Mouse (Mus musculus): ENCODE results near the gene Epm2a. TPM values are rescaled to one million over a fixed set of nuclear protein-coding genes. Genes with fewer than 3 reads are reported as not detected.

Gene Epm2a
- polyA plus RNA-seq, 1 experiment from 2014 or later = 2.3 TPM

DNA sequence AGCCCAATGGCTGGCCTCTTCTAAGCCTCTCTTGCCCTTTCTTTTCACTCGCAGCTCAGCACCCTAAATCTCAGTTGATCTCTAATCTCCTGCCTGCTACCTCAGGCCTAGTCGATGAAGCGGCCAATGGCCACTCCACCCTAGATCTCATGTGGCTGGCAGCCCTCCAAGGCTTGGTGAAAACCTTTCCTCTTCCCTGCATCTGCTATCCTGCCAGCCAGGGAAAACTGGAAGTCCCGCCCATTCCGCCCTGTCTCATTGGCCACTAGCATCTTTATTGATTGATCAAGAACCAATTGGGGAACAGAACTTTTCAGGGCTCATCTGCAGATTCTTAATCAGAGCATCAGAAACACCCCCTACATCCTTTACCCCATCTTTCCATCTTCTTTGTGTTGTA lies 67.7 kb downstream of the Epm2a start:
- H3K4me1 ChIP-seq (replicated peaks; ENCODE audit: control insufficient read depth, insufficient read depth, low read length) = no peaks in the 10 kb centered on the region
- no peaks in the 10 kb centered on the region for H3K36me3 ChIP-seq (replicated peaks; ENCODE audit: control insufficient read depth, insufficient read depth)
- WGBS = 88% methylated on average over 5 of the region's 5 CpGs
- no peaks in the 10 kb centered on the region for H3K9me3 ChIP-seq (ENCODE audit: control insufficient read depth, low read length)
- H3K27me3 ChIP-seq (ENCODE audit: control insufficient read depth, insufficient read depth, low read length) = no peaks in the 10 kb centered on the region
- peak; percentile 48; the same call in 1 of the 2 replicates for ATAC-seq (ENCODE audit: low FRiP score)
- DNase-seq (ENCODE audit: low spot score) = peak; percentile 1
- no peak overlapping the region for H3K27ac ChIP-seq
- no peak overlapping the region for H3K4me3 ChIP-seq (replicated peaks; ENCODE audit: low read length)
- H3K4me2 ChIP-seq (replicated peaks) = no peak overlapping the region
- H3K9ac ChIP-seq = no peak overlapping the region

DNA sequence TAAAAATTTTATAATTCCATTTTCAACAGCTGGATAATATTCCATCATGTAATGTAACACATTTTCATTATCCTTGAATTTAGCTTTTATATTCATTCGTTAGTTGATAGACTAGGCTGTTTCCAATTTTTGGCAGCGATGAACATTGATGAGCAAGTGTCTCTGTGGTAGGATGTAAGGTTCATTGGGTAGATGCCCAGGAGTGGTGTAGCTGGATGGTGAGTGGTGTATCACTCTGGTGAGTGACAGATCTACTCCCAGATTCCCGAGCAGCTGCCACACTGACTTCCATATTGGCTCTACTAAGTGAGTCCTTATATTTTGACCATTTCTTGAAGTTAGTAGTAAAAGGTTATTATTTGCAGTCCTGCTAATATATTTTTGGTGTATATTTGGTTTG lies 76.9 kb downstream of the Epm2a start:
- Histone ChIP-seq H3K9ac (no peak overlapping the region), H3K4me1 (replicated peaks; ENCODE audit: control insufficient read depth, insufficient read depth, low read length) (no peaks in the 10 kb centered on the region), H3K4me3 (replicated peaks; ENCODE audit: low read length) (no peak overlapping the region), H3K27me3 (ENCODE audit: control insufficient read depth, insufficient read depth, low read length) (no peaks in the 10 kb centered on the region), H3K4me2 (replicated peaks) (no peak overlapping the region), H3K36me3 (replicated peaks; ENCODE audit: control insufficient read depth, insufficient read depth) (no peaks in the 10 kb centered on the region), H3K9me3 (ENCODE audit: control insufficient read depth, low read length) (no peaks in the 10 kb centered on the region), H3K27ac (no peak overlapping the region)
- DNase-seq (ENCODE audit: low spot score) (peak; percentile 14), ATAC-seq (ENCODE audit: low FRiP score) (no peak)
- 98% methylated on average over 3 of the region's 3 CpGs for WGBS

DNA sequence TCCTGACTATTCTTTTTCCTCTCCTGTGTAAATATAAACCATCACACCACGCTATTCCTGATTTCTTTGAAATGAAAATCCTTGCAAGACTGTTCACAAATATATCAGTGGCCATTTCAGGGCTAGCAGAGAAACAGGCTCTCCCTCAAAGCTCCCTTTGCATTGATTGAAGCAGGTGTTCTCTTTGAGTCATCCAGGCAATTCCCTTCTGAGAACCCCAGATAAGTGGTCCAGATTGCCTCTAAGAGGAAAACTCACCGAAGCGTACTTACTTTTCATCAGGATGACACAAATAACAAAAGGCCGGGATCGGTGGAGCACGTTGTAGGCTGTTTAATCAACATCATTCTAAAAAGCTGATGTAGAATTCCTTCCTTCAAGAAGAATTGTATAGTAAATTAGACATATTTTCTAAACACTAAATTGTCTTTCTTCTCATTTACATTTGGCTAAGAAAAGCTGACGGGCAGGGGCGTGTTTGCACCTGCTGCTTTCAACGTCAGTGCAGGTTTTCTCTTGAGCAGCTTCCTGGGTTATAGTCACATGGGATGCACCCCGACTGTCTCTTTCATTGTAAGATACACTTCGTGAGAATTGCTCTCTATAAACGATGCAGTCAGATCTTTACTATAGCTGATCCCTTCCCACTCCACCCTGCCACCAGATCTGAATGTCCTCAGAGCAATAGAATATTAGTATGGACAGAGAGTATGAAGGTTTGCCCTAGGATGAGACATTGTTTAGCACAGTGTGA lies 86.0 kb downstream of the Epm2a start:
- ATAC-seq (ENCODE audit: low FRiP score) = no peak
- H3K4me3 ChIP-seq (replicated peaks; ENCODE audit: low read length) = no peak overlapping the region
- no peaks in the 10 kb centered on the region for H3K36me3 ChIP-seq (replicated peaks; ENCODE audit: control insufficient read depth, insufficient read depth)
- H3K9me3 ChIP-seq (ENCODE audit: control insufficient read depth, low read length) = no peaks in the 10 kb centered on the region
- no peak overlapping the region for H3K4me2 ChIP-seq (replicated peaks)
- no peaks in the 10 kb centered on the region for H3K27me3 ChIP-seq (ENCODE audit: control insufficient read depth, insufficient read depth, low read length)
- H3K27ac ChIP-seq = no peak overlapping the region
- 60% methylated on average over 12 of the region's 12 CpGs for whole genome bisulfite sequencing
- no peaks in the 10 kb centered on the region for H3K4me1 ChIP-seq (replicated peaks; ENCODE audit: control insufficient read depth, insufficient read depth, low read length)
- no peak for DNase-seq (ENCODE audit: low spot score)
- H3K9ac ChIP-seq = no peak overlapping the region

DNA sequence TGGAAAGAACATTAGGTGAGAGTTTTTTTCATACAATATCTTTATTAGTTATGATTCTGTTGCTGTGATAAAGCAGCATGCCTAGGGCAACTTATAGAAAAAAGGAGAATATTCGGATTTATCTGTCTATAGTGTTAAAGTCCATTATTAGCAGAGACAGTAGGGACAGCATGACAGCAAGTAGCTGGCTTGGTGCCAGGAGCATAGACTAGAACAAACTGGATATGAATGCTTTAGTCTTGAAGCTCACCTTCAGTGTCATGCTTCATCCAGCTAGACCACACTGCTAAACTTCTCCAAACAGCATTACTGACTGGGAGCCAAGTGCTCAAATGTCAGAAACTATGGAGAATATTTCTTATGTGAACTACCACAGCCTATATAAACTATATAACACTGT lies 93.8 kb downstream of the Epm2a start:
- 85% methylated on average over 1 of the region's 1 CpGs for whole genome bisulfite sequencing
- H3K27me3 ChIP-seq (ENCODE audit: control insufficient read depth, insufficient read depth, low read length) = no peaks in the 10 kb centered on the region
- ATAC-seq (ENCODE audit: low FRiP score) = no peak
- no peak overlapping the region for H3K4me3 ChIP-seq (replicated peaks; ENCODE audit: low read length)
- no peak overlapping the region for H3K27ac ChIP-seq
- H3K36me3 ChIP-seq (replicated peaks; ENCODE audit: control insufficient read depth, insufficient read depth) = no peaks in the 10 kb centered on the region
- DNase-seq (ENCODE audit: low spot score) = no peak
- H3K4me2 ChIP-seq (replicated peaks) = no peak overlapping the region
- no peak overlapping the region for H3K9ac ChIP-seq
- no peaks in the 10 kb centered on the region for H3K9me3 ChIP-seq (ENCODE audit: control insufficient read depth, low read length)
- no peaks in the 10 kb centered on the region for H3K4me1 ChIP-seq (replicated peaks; ENCODE audit: control insufficient read depth, insufficient read depth, low read length)

DNA sequence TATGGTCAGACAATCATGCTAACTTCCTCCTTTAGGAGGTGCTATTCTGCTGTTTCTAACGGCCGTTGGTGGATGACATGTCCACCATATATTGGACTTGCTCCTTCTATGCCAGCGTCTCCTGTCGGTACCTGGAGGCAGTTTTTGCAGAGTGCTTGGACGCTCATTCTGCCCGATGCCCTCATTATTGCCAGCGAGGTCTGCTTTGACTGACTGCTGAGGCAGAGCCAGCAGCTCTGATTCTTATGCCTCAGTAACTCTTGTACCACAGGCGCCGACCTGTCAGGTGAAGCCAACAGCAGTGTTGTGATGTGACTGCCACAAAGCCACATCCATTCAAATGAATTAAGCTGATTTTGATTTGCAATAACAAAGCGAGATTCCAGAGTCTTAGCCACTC lies 95.3 kb downstream of the Epm2a start:
- H3K9me3 ChIP-seq (ENCODE audit: control insufficient read depth, low read length) = no peaks in the 10 kb centered on the region
- ATAC-seq (ENCODE audit: low FRiP score) (no peak), DNase-seq (ENCODE audit: low spot score) (no peak)

DNA sequence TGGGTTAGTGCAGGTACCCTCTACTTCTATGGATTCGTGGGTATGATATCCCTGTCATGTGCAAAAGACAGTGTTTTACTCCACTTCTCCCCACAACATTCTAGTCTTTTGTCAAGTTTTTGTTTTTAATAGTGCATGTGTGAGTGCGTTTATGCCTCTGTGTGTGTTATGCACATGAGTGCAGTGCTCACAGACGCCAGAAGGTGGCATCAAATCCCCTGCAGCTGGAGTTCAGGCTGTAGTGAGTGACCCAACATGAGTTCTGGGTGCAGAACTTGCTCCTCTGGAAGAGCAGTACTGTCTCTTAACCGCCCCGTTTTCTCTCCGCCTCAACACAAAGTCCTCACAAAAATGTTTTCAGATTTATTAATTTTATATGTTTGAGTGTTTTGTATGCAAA lies 96.1 kb downstream of the Epm2a start:
- no peak for DNase-seq (ENCODE audit: low spot score)
- H3K36me3 ChIP-seq (replicated peaks; ENCODE audit: control insufficient read depth, insufficient read depth) = no peaks in the 10 kb centered on the region
- ATAC-seq (ENCODE audit: low FRiP score) = no peak
- WGBS = 88% methylated on average over 6 of the region's 6 CpGs
- H3K9ac ChIP-seq = no peak overlapping the region
- no peaks in the 10 kb centered on the region for H3K9me3 ChIP-seq (ENCODE audit: control insufficient read depth, low read length)
- H3K4me1 ChIP-seq (replicated peaks; ENCODE audit: control insufficient read depth, insufficient read depth, low read length) = no peaks in the 10 kb centered on the region
- no peak overlapping the region for H3K4me2 ChIP-seq (replicated peaks)
- no peak overlapping the region for H3K27ac ChIP-seq
- H3K27me3 ChIP-seq (ENCODE audit: control insufficient read depth, insufficient read depth, low read length) = no peaks in the 10 kb centered on the region
- H3K4me3 ChIP-seq (replicated peaks; ENCODE audit: low read length) = no peak overlapping the region

More for the DNA sequence above, 95.3 kb downstream of the Epm2a start:
- WGBS = 86% methylated on average over 10 of the region's 10 CpGs
- no peaks in the 10 kb centered on the region for H3K27me3 ChIP-seq (ENCODE audit: control insufficient read depth, insufficient read depth, low read length)
- no peak overlapping the region for H3K9ac ChIP-seq
- H3K27ac ChIP-seq = no peak overlapping the region
- no peaks in the 10 kb centered on the region for H3K4me1 ChIP-seq (replicated peaks; ENCODE audit: control insufficient read depth, insufficient read depth, low read length)
- H3K4me2 ChIP-seq (replicated peaks) = no peak overlapping the region
- H3K4me3 ChIP-seq (replicated peaks; ENCODE audit: low read length) = no peak overlapping the region
- no peaks in the 10 kb centered on the region for H3K36me3 ChIP-seq (replicated peaks; ENCODE audit: control insufficient read depth, insufficient read depth)

DNA sequence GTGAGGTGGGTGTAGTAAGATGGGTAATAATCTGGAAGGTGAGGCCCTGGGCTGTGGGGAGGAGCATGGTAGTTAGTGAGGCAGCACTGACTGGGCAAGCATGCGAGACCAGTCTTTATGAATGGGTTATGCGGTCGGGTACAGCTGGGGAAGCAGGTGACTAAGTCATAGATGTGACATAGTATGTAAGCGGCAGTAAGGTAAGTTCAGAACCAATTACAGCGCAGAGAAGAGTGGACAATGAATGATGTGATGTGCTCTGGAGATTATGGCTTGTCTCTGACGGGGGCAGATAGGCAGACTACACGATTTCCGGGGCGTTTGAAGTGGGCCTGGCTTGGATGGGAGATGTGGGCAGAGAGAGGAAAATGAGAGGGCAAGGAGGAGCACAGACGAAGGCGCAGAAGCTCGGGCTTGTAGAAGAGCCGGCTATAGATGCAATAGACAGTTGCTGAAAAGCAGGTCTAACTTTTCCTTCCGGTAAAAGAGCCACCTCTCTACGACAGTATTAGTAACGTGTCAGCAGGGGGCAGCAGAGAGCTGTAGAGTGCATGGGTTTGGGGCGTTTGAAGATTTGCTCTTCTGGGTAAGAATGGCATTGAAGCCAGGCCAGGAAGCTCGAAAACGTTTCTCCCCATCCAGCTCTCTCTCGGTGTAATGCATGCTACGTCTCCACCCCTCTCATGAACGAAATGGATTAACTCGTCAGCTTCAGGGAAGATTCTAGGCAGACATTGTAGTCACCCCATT lies 106.5 kb downstream of the Epm2a start:
- WGBS = 36% methylated on average over 23 of the region's 23 CpGs
- H3K9ac ChIP-seq = peak overlapping the region; percentile 33; the same call in 1 of the 2 replicates
- no peaks in the 10 kb centered on the region for H3K27me3 ChIP-seq (ENCODE audit: control insufficient read depth, insufficient read depth, low read length)
- peak overlapping the region; percentile 27 for H3K4me2 ChIP-seq (replicated peaks)
- H3K4me1 ChIP-seq (replicated peaks; ENCODE audit: control insufficient read depth, insufficient read depth, low read length) = peaks cover 8% of the 10 kb centered on the region; the same call in 1 of the 2 replicates
- H3K9me3 ChIP-seq (ENCODE audit: control insufficient read depth, low read length) = no peaks in the 10 kb centered on the region
- H3K27ac ChIP-seq = peak overlapping the region; percentile 49; the same call in 1 of the 2 replicates
- DNase-seq (ENCODE audit: low spot score) (peak; percentile 97), ATAC-seq (ENCODE audit: low FRiP score) (peak; percentile 92)
- no peak overlapping the region for H3K4me3 ChIP-seq (replicated peaks; ENCODE audit: low read length)
- H3K36me3 ChIP-seq (replicated peaks; ENCODE audit: control insufficient read depth, insufficient read depth) = no peaks in the 10 kb centered on the region

DNA sequence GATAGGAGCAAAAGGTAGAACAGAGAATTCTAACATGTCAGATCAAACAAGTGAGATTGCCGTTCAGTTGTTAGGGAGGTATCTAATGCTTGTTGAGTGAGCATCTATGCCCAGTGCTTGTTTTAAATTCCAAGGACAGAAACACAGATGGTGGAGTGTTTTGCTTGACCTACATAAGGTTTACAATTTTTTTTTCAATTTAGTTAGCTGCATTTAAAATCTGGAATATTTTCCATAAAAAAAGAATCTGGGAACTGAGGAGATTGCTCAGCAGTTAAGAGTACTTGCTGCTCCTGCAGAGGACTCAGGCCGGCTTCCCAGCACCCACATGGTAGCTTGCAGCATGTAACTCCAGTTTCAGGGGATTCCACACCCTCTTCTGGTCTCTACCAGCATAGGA lies 109.3 kb downstream of the Epm2a start:
- ATAC-seq (ENCODE audit: low FRiP score) = no peak
- no peaks in the 10 kb centered on the region for H3K36me3 ChIP-seq (replicated peaks; ENCODE audit: control insufficient read depth, insufficient read depth)
- WGBS = 90% methylated on average over 2 of the region's 2 CpGs
- no peak overlapping the region for H3K9ac ChIP-seq
- no peak overlapping the region for H3K4me3 ChIP-seq (replicated peaks; ENCODE audit: low read length)
- no peak overlapping the region for H3K4me2 ChIP-seq (replicated peaks)
- H3K27me3 ChIP-seq (ENCODE audit: control insufficient read depth, insufficient read depth, low read length) = no peaks in the 10 kb centered on the region
- H3K27ac ChIP-seq = no peak overlapping the region
- DNase-seq (ENCODE audit: low spot score) = no peak
- H3K9me3 ChIP-seq (ENCODE audit: control insufficient read depth, low read length) = no peaks in the 10 kb centered on the region
- H3K4me1 ChIP-seq (replicated peaks; ENCODE audit: control insufficient read depth, insufficient read depth, low read length) = peaks cover 8% of the 10 kb centered on the region; the same call in 1 of the 2 replicates

DNA sequence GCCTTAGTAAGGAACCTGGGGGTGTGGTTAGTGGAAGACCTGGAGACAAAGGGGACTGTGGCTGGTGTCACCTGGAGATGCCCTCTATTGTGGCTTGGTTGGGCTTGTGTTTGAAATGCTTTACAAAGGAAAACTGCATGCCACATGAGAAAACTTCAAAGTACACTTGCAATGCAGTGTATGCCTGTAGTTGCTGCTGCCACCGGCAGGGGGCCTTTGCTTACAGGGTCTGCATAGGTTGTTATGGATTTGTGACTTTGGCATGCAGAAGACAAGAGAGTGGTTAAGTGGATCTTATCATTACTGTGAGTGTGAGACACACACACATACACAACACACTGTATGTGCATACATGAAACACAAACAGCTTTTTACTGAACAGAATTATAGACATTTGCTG lies 114.2 kb downstream of the Epm2a start:
- Histone ChIP-seq H3K9ac (no peak overlapping the region), H3K9me3 (ENCODE audit: control insufficient read depth, low read length) (no peaks in the 10 kb centered on the region), H3K4me3 (replicated peaks; ENCODE audit: low read length) (no peak overlapping the region), H3K36me3 (replicated peaks; ENCODE audit: control insufficient read depth, insufficient read depth) (no peaks in the 10 kb centered on the region), H3K27me3 (ENCODE audit: control insufficient read depth, insufficient read depth, low read length) (no peaks in the 10 kb centered on the region), H3K4me2 (replicated peaks) (no peak overlapping the region), H3K27ac (no peak overlapping the region), H3K4me1 (replicated peaks; ENCODE audit: control insufficient read depth, insufficient read depth, low read length) (no peaks in the 10 kb centered on the region)
- ATAC-seq (ENCODE audit: low FRiP score) (no peak), DNase-seq (ENCODE audit: low spot score) (no peak)
- WGBS = 64% methylated on average over 1 of the region's 1 CpGs

Data from hindbrain, embryonic 14.5 days (tissue).